Mouse (Mus musculus) lung, embryonic 15.5 days (tissue): Measurements from ENCODE around the gene Slco3a1. TPM values are rescaled to one million over a fixed set of nuclear protein-coding genes. Genes with fewer than 3 reads are reported as not detected.

Source experiments
- ATAC-seq: fragments of 200-750 bp; cut with Nextera tagmentation; 2 replicates; pipeline ENCODE4 v1.8.0; 2017; ENCODE audit warnings: moderate number of reproducible peaks, borderline replicate concordance; ENCODE audit not compliant: low FRiP score, low TSS enrichment; ENCODE audit errors: extremely low read depth
- H3K27ac ChIP-seq: fragments of 300-500 bp; sonication (generic); 2 replicates; pipeline ENCODE4 v1.5.1; 2015; ENCODE audit warnings: moderate library complexity, mild to moderate bottlenecking, inconsistent platforms
- H3K27me3 ChIP-seq: fragments of 300-500 bp; sonication (generic); 2 replicates; pipeline ENCODE4 v1.6.1; 2015; ENCODE audit warnings: inconsistent platforms
- H3K36me3 ChIP-seq: fragments of 300-500 bp; sonication (generic); 2 replicates; pipeline ENCODE4 v1.6.1; 2015; ENCODE audit warnings: inconsistent platforms
- H3K4me1 ChIP-seq: fragments of 300-500 bp; sonication (generic); 2 replicates; pipeline ENCODE4 v1.6.1; 2015; ENCODE audit warnings: inconsistent platforms
- H3K4me2 ChIP-seq: fragments of 300-500 bp; sonication (generic); 2 replicates; pipeline ENCODE4 v1.6.1; 2015; ENCODE audit warnings: inconsistent platforms, mild to moderate bottlenecking, moderate library complexity
- H3K4me3 ChIP-seq: fragments of 300-500 bp; sonication (generic); 2 replicates; pipeline ENCODE4 v1.5.1; 2015; ENCODE audit warnings: mild to moderate bottlenecking, inconsistent platforms
- H3K9ac ChIP-seq: fragments of 300-500 bp; sonication (generic); 2 replicates; pipeline ENCODE4 v1.6.1; 2015; ENCODE audit warnings: inconsistent platforms
- H3K9me3 ChIP-seq: fragments of 300-500 bp; sonication (generic); 2 replicates; pipeline ENCODE4 v1.6.1; 2016; ENCODE audit warnings: inconsistent platforms
- WGBS: fragments of 180-500 bp; shearing (Covaris S2); methylation state at CpG from one replicate; pipeline ENCODE4 v1.1.7; 2015; 5-methylcytosine and 5-hydroxymethylcytosine counted together
- polyA plus RNA-seq: library from polyadenylated mRNA; unstranded; fragments of >200 nt; fragmentation: Nextera tagmentation; extraction: Ambion mirVana; gene quantifications from 2 replicates; pipeline ENCODE4 v1.2.1, GENCODE M21; 2015

Gene Slco3a1
- polyA plus RNA-seq, 1 experiment from 2014 or later = 8.9 TPM

GRCm38 (mm10) chr7:74372141-74372582, 182.4 kb downstream of the Slco3a1 start:
- no peaks in the 10 kb centered on the region for H3K27me3 ChIP-seq
- 42% methylated on average over 6 of the region's 6 CpGs for WGBS
- H3K27ac ChIP-seq = no peak overlapping the region
- no peak overlapping the region for H3K9ac ChIP-seq
- H3K4me3 ChIP-seq = no peak overlapping the region
- no peaks in the 10 kb centered on the region for H3K9me3 ChIP-seq
- no peaks in the 10 kb centered on the region for H3K4me1 ChIP-seq
- H3K4me2 ChIP-seq = no peak overlapping the region
- no peak for ATAC-seq
- H3K36me3 ChIP-seq = no peaks in the 10 kb centered on the region

GRCm38 (mm10) chr7:74371656-74372055, 182.9 kb downstream of the Slco3a1 start:
- ATAC-seq = no peak
- H3K27ac ChIP-seq = no peak overlapping the region

DNA sequence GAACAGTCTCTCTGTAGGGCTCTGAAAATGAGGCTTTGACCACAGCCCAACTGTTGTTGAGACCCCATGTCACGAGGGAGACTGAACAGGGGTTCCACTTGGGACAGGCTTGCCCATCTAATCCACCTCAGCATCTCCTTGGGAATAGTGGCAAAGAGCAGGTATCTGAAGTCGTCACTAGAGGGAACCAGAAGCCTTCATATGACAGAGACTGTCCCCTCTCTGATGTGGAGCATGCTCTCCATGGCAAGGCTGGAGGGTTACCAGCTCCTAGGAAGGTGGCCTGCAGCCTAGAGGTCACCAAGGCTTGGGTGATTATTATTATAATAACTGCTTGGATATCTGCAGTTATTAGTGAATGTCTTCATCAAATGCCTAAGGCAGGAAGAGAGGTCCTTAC, 183.4 kb downstream of the Slco3a1 start:
- WGBS = 25% methylated on average over 2 of the region's 2 CpGs
- Histone ChIP-seq H3K9ac (no peak overlapping the region), H3K4me1 (no peaks in the 10 kb centered on the region), H3K9me3 (no peaks in the 10 kb centered on the region), H3K27ac (no peak overlapping the region), H3K27me3 (no peaks in the 10 kb centered on the region), H3K36me3 (no peaks in the 10 kb centered on the region), H3K4me2 (no peak overlapping the region), H3K4me3 (no peak overlapping the region)
- no peak for ATAC-seq

More at GRCm38 (mm10) chr7:74371656-74372055, 182.9 kb downstream of the Slco3a1 start:
- Histone ChIP-seq H3K9me3 (no peaks in the 10 kb centered on the region), H3K36me3 (no peaks in the 10 kb centered on the region), H3K27me3 (no peaks in the 10 kb centered on the region), H3K4me2 (no peak overlapping the region), H3K9ac (no peak overlapping the region), H3K4me3 (no peak overlapping the region), H3K4me1 (no peaks in the 10 kb centered on the region)
- WGBS = 20% methylated on average over 2 of the region's 2 CpGs

- Histone ChIP-seq H3K4me2 (no peak overlapping the region), H3K27me3 (no peaks in the 10 kb centered on the region; the same call in 1 of the 2 replicates), H3K9me3 (no peaks in the 10 kb centered on the region), H3K36me3 (no peaks in the 10 kb centered on the region), H3K27ac (no peak overlapping the region), H3K4me1 (no peaks in the 10 kb centered on the region), H3K4me3 (no peak overlapping the region), H3K9ac (no peak overlapping the region)
- WGBS = 61% methylated on average over 4 of the region's 4 CpGs
- no peak for ATAC-seq
These were observed 184.9 kb downstream of the Slco3a1 start for GRCm38 (mm10) chr7:74369657-74370056.

GRCm38 (mm10) chr7:74368256-74368980, 186.2 kb downstream of the Slco3a1 start:
- Histone ChIP-seq H3K9ac (no peak overlapping the region), H3K4me3 (no peak overlapping the region), H3K27me3 (no peaks in the 10 kb centered on the region; the same call in 1 of the 2 replicates), H3K9me3 (no peaks in the 10 kb centered on the region), H3K27ac (no peak overlapping the region), H3K36me3 (no peaks in the 10 kb centered on the region), H3K4me1 (no peaks in the 10 kb centered on the region), H3K4me2 (no peak overlapping the region)
- no peak for ATAC-seq
- WGBS = 71% methylated on average over 11 of the region's 11 CpGs

DNA sequence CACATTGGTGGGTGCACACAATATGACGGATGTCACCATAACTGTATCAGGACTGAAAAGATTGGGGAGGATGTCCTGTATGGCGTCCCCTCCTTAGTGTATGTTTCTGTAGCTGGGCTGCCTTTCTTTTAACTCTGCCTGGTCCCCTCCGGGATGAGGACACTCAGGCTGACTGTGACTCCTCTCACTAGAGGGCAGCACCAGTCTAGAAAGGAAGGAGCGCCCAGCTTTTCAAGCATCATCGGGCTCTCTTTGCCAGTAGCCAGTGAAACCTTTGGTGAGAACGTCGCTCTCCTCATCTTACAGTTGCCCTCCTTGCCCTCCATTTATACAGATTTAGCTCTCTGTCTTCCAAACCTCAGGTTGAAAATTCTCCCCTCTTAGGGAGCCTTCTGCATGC, 187.2 kb downstream of the Slco3a1 start:
- Histone ChIP-seq H3K36me3 (no peaks in the 10 kb centered on the region), H3K4me2 (no peak overlapping the region), H3K27me3 (no peaks in the 10 kb centered on the region; the same call in 1 of the 2 replicates), H3K4me3 (no peak overlapping the region), H3K9me3 (no peaks in the 10 kb centered on the region), H3K9ac (no peak overlapping the region), H3K27ac (no peak overlapping the region), H3K4me1 (peaks cover 3% of the 10 kb centered on the region)
- 27% methylated on average over 7 of the region's 7 CpGs for WGBS
- no peak for ATAC-seq

DNA sequence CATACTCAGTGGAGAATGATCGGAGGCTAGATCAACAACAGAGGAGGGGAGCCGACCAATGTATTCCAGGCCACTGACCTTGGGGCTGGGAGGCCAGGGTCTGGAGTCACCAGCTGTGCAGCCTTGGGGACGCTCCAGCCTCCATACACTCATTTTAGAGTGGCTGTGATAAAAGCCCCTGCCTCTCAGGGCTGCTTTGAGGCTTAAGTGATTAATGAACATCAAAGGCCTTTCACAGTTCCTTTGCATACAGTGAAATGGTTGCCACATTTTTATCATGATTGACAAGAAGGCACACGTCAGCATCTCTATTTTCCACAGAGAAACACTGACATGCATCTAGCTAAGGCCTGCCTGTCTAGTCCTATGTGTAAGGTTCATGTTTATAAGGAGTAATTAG, 189.0 kb downstream of the Slco3a1 start:
- Histone ChIP-seq H3K9me3 (no peaks in the 10 kb centered on the region), H3K4me3 (no peak overlapping the region), H3K27ac (no peak overlapping the region), H3K9ac (no peak overlapping the region), H3K27me3 (no peaks in the 10 kb centered on the region; the same call in 1 of the 2 replicates), H3K4me2 (no peak overlapping the region), H3K36me3 (no peaks in the 10 kb centered on the region), H3K4me1 (peaks cover 14% of the 10 kb centered on the region)
- WGBS = 38% methylated on average over 4 of the region's 4 CpGs
- no peak for ATAC-seq

GRCm38 (mm10) chr7:74364956-74365355, 189.6 kb downstream of the Slco3a1 start:
- no peak overlapping the region for H3K27ac ChIP-seq
- H3K4me1 ChIP-seq = peaks cover 14% of the 10 kb centered on the region
- H3K27me3 ChIP-seq = no peaks in the 10 kb centered on the region; the same call in 1 of the 2 replicates
- no peak for ATAC-seq
- H3K4me3 ChIP-seq = no peak overlapping the region
- WGBS = 89% methylated on average over 3 of the region's 3 CpGs
- no peak overlapping the region for H3K9ac ChIP-seq
- H3K4me2 ChIP-seq = no peak overlapping the region
- H3K36me3 ChIP-seq = no peaks in the 10 kb centered on the region
- H3K9me3 ChIP-seq = no peaks in the 10 kb centered on the region

DNA sequence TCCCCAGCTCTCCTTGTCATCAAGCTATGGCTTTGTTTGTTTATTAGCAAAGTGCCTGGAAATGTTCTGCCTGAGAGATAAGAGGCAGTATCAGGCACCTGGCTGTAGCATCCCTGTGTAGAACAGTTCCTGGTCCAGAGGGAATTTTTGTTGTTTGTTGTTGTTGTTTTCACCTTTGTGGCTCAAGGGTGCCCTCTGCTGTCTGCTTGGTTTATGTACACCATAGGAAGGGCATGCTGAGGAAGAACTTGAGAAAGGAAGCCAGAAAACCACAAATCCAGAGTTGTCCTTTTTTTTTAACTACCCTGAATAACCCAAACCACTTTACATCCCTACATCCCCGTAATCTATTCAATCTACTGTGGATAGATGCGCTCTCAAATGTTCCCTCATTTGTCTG, 191.1 kb downstream of the Slco3a1 start:
- Histone ChIP-seq H3K4me1 (peaks cover 14% of the 10 kb centered on the region), H3K9ac (no peak overlapping the region), H3K9me3 (no peaks in the 10 kb centered on the region), H3K27me3 (no peaks in the 10 kb centered on the region; the same call in 1 of the 2 replicates), H3K4me2 (no peak overlapping the region), H3K4me3 (no peak overlapping the region), H3K36me3 (no peaks in the 10 kb centered on the region), H3K27ac (no peak overlapping the region)
- no peak for ATAC-seq
- WGBS = 70% methylated on average over 2 of the region's 2 CpGs

- ATAC-seq = peak; percentile 81
- WGBS = 34% methylated on average over 2 of the region's 2 CpGs
- Histone ChIP-seq H3K36me3 (no peaks in the 10 kb centered on the region), H3K4me1 (peaks cover 14% of the 10 kb centered on the region), H3K4me3 (no peak overlapping the region), H3K4me2 (no peak overlapping the region), H3K9me3 (no peaks in the 10 kb centered on the region), H3K27me3 (no peaks in the 10 kb centered on the region; the same call in 1 of the 2 replicates), H3K27ac (peak overlapping the region; percentile 45; the same call in 1 of the 2 replicates), H3K9ac (no peak overlapping the region)
These were observed 192.9 kb downstream of the Slco3a1 start for GRCm38 (mm10) chr7:74361677-74362076.

- no peaks in the 10 kb centered on the region for H3K27me3 ChIP-seq
- no peak overlapping the region for H3K9ac ChIP-seq
- H3K4me2 ChIP-seq = no peak overlapping the region
- ATAC-seq = no peak
- no peak overlapping the region for H3K27ac ChIP-seq
- no peak overlapping the region for H3K4me3 ChIP-seq
- H3K36me3 ChIP-seq = no peaks in the 10 kb centered on the region
- H3K4me1 ChIP-seq = peaks cover 17% of the 10 kb centered on the region
- H3K9me3 ChIP-seq = no peaks in the 10 kb centered on the region
These were observed 197.6 kb downstream of the Slco3a1 start for GRCm38 (mm10) chr7:74357027-74357426.

DNA sequence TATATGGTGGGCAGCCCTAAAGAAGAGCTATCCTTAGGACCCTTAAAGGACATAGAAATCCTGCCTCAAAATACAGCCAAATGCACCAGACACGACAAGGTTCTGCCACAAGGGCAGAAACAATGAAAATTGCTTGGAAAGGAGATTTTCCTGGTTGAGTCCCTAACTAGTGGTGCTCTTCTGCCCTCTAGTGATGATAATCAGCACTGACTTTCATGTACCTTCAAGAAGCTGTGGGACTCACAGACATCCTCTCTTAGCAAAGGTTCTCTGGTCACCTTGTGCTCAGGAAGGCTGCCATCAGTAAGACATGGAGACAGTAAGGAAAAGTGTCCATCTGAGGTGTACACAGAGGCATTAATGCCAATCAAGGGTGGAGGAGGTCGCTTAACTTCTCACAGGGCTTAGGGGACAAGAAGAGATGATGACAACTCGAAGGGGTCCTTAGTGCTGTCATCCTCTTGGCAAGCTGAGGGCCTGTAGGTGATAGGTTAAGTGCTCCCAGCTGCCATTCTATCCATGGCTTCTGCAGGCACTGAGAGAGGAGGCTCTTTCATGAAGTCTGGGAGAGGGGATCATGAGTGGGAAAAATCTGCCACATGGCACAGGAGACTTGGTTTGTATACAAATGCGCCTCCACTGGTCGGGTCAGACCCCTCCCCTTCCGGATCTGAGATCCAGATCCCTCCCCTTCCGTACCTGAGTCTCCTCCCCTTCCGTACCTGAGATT, 199.9 kb downstream of the Slco3a1 start:
- peak; percentile 36; the same call in 1 of the 2 replicates for ATAC-seq
- H3K27ac ChIP-seq = no peak overlapping the region
- WGBS = 43% methylated on average over 8 of the region's 8 CpGs
- no peaks in the 10 kb centered on the region for H3K27me3 ChIP-seq
- peaks cover 9% of the 10 kb centered on the region; the same call in 1 of the 2 replicates for H3K4me1 ChIP-seq
- no peaks in the 10 kb centered on the region for H3K9me3 ChIP-seq
- no peak overlapping the region for H3K4me3 ChIP-seq
- H3K4me2 ChIP-seq = no peak overlapping the region
- no peaks in the 10 kb centered on the region for H3K36me3 ChIP-seq
- H3K9ac ChIP-seq = no peak overlapping the region
